Mouse (Mus musculus) ovary, adult 18-20 months (tissue): Measurements from ENCODE around the gene Lpcat1.
A peak's percentile ranks its signal among the peaks of the same experiment; 100 is the strongest.

ENCODE experiments used
- DNase-seq: peaks from one replicate; pipeline ENCODE4 v3.0.0; 2022; ENCODE audit warnings: low spot score, mixed read lengths

Lpcat1 gene

DNA sequence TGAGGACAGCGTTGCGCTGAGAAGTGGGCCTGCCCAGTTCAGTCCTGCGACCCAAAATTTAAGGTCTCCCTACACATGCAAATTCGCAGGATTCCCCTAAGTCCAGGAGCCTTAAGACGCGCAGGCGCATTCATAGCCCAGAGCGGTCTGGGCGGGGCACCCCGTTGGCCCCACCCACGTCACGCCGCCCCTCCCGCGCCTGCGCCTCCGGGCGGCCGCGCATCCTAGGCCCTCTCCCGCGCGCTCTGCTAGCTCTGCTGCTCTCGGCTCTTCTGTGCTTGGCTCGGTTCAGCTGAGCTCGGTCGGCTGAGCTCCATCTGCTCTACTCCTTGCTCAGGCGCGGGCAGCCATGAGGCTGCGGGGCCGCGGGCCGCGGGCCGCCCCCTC lies at the start of gene Lpcat1:
TSS of gene Lpcat1 (plus strand) at position 164 of the 387 bp plus-strand sequence.
- peak; percentile 75 for DNase-seq

DNA sequence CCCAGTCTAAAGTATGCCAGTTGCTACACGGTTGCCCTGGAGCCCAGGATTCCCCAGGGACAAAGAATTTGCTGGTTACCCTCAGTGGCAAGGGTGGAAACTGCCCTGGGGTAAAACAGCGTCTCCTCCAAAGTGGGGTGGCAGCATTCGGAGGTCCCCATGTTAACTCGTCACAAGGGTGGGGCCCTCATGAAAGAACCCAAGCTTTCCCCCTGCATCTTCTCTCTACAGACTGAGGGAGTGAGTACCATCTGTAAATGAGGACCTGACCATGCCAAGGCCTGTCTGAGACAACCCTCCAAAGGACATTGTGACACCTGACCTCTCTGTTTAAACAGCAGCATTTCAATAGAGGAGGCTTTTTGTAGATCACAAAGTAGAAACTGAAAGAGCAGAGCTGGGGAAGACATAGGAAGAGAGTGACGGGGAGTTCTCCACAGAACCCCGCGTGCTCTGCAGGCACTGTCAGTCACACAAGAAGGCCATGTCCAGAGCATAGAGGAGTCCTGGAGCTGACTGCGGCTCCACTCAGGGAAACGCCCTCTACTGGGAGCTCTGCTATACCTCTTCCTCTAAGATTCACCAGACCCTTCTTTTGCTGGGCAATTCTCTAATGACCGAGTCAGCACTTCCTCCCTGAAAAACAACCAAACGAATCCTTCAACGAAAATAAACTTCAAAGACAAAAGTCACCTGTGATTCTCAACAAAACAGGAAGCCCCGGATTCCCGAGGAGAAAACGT lies 49.3 kb upstream of the Lpcat1 start:
- no peak for DNase-seq

GRCm38 (mm10) chr13:73418297-73418696 lies 48.7 kb upstream of the Lpcat1 start:
- DNase-seq: no peak

- DNase-seq: no peak
Measured at GRCm38 (mm10) chr13:73419244-73419643, 47.8 kb upstream of the Lpcat1 start.

GRCm38 (mm10) chr13:73423043-73423442 lies 44.0 kb upstream of the Lpcat1 start:
- no peak for DNase-seq

DNA sequence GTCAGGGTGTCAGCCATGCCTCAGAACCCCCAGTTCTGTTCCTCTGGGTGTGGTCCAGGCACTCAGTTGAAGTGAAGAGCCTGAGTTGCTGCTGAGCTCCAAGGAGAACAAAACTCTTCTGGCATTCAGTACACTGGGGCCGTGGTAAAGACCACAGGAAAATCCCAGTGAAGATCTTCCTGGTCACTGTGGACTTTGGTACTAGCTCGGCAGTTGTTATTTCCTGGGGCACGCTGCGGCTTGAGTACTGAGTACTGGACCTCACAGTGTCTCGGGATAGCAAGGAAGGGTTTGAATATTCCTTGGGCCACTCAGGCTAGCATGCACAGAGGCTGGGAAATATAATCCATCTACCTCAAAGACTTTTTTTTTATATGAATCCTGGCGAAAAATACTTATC lies 42.0 kb upstream of the Lpcat1 start:
- DNase-seq: no peak

GRCm38 (mm10) chr13:73425839-73426490 lies 41.0 kb upstream of the Lpcat1 start:
- no peak for DNase-seq

GRCm38 (mm10) chr13:73426587-73426986 lies 40.4 kb upstream of the Lpcat1 start:
- no peak for DNase-seq

DNA sequence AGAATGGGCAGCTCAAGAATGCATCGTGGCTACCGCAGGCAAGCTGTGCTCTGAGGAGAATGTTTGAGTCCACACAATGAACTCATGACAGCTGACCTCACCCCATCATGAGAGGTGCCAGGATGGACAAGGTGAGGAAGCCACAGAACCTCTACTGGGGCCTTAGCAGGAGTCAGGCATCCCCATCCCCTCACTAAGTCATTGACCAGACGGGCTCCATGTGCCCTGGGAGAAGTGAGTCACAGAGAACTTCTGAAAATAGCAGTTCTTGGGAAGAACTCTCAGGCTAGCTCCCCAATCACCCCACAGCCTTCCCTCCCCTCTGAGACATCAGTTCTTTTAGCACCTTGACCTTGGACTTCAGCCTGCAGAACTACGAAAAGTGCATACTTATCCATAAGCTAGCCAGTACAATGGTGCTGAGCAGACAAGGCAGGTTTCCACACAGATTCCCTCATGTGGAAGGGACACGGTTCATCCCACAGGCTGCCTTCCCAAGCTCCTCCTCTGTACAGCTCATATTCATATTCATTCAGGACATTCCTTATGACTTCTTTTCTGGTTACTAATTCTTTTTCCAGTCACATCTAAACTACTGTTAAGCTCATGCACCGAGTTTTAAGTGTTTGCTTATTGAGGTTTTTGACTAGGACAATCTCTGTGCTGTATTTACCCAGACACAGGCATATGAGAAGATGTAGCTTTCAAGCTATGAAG lies 37.2 kb upstream of the Lpcat1 start:
- DNase-seq: no peak

DNA sequence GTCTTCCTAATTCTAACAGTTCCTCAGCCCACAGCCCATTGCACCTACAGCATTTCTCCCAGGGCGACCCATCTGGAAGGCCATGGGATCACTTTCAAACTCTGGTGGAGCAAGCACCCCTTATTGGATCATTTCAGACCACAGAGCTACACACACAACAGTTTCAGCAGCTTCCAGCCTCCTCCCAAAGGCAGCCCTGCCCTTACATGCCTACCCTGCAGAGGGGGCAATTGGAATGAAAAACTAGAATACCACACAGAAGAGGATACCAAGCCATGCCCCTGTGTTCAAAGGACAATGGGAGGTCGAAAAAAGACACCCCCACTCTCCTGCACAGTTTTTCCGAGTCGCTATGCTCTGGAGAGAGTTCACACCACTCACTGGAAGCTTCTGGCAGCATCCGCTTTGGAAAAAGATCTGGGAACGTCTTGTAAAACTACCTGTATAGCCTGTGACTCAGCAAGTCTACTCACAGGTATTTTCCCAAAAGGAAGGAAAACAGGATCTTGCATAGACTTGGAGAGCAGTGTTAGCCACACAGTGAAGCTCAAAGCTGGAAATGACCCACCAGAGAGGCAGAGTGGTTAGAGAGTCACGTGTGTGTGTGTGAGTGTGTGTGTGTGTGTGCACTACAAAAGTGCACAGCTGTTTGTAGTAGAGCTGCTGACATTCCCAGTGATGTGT lies 34.4 kb upstream of the Lpcat1 start:
- DNase-seq: no peak

GRCm38 (mm10) chr13:73433681-73434535 lies 33.1 kb upstream of the Lpcat1 start:
- DNase-seq: no peak

DNA sequence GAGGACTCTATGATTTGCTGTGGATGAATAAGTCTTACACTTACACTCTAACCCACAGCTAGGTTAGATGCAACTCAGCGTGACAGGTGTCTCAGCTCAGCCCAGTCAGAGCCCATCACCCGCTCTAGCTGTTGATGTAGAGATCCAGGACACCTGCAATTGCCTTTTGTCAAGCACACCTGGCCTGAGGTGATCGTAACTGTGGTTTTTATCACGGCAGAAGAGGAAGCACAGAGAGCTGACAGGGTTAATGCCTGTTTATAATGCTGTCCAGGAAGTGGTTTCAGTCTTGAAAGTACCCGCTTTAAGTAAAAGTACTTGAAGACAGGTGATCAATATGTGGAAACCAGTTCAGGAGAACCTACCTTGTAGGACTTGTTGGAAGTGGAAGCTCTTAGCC lies 32.3 kb upstream of the Lpcat1 start:
- no peak for DNase-seq

DNA sequence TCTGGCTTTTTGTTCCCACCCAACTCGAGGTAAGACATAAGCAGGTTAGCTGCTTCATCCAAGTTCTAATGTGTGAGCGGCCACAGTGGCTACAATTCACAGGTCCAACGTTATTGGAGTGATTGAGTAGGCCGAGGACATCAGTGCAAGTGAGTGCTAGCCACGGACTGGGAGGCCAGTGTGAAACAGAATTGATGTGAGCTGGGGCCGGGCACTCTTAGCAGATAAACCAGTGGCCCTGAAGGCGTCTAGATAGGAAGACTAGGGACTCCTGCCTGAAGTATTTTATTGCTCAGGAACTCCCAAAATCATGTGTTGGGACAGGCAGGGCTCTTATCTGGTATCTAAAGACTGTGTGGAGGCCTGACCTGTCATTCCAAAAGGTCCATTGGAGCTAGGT lies 31.3 kb upstream of the Lpcat1 start:
- no peak for DNase-seq

- DNase-seq: no peak
Measured at GRCm38 (mm10) chr13:73439057-73439456, 27.9 kb upstream of the Lpcat1 start.

GRCm38 (mm10) chr13:73441032-73441431 lies 26.0 kb upstream of the Lpcat1 start:
- DNase-seq: no peak

- DNase-seq: no peak
Measured at GRCm38 (mm10) chr13:73441686-73442085, 25.3 kb upstream of the Lpcat1 start.

- no peak for DNase-seq
Measured at GRCm38 (mm10) chr13:73442431-73442830, 24.6 kb upstream of the Lpcat1 start.

GRCm38 (mm10) chr13:73443093-73443821 lies 23.7 kb upstream of the Lpcat1 start:
- no peak for DNase-seq

DNA sequence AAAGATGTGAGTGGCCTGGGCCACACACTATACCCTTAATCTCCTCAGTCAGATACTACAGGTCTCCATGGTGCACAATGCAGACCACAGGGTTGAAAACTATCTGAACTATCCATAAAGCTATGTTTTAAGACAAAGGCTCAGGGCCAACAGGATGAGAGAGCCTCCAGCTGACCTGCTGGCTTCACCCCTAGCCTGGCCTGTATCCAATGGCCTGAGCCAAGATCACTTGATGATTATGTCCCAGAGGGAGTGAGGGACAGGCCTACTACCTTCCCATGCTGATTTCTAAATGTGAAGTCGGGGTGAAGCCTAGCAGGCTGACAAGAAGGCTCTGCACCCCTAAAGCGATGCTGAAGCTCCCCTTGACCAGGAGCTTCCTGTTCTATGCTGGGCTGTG lies 21.9 kb upstream of the Lpcat1 start:
- DNase-seq: no peak

DNA sequence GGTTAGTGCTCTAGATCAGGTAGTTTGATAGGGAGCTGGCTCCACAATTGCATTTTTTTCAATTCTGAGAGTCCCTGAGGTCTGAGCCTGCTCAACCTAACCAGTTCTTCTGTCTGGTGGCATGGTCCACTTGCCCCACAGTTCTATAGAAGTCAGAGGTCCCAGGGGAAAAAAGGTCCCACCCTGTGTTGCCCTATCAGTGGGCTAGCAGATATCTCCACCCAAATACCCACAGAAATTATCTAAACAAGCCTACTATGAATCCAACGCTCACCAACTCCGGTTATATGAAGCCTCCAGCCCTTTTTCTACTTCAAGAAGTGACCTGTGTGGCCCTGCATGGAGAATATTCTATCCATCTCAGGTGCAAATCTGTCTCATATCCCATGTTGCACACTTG lies 20.9 kb upstream of the Lpcat1 start:
- DNase-seq: no peak

- DNase-seq: no peak
Measured at GRCm38 (mm10) chr13:73446494-73446893, 20.5 kb upstream of the Lpcat1 start.
